Mouse (Mus musculus) ES-E14 (cell line): ENCODE measurements around the gene Gle1. TPM values are rescaled to one million over a fixed set of nuclear protein-coding genes. Genes with fewer than 3 reads are reported as not detected.

Experiments
- DNase-seq: peaks from one replicate; pipeline ENCODE4 v3.0.0-alpha.2; 2013; ENCODE audit warnings: low read depth, low spot score
- H3K27ac ChIP-seq: 2 replicates; pipeline ENCODE4 v1.5.1; 2012; ENCODE audit warnings: low read depth, mild to moderate bottlenecking, low read length, moderate library complexity, mixed read lengths; ENCODE audit not compliant: poor library complexity, insufficient read depth, severe bottlenecking
- H3K36me3 ChIP-seq: 2 replicates; pipeline ENCODE4 v1.6.1; 2012; ENCODE audit warnings: mild to moderate bottlenecking, low read length, moderate library complexity, mixed read lengths; ENCODE audit not compliant: control insufficient read depth, poor library complexity, insufficient read depth, severe bottlenecking
- H3K4me1 ChIP-seq, 2 experiments: fragments of 150-350 bp in 1 of 2; sonication (generic) in 1 of 2; 2 replicates each; pipeline ENCODE4 v1.6.1; 2012; ENCODE audit warnings: low read length in 2 of 2, mild to moderate bottlenecking in 1 of 2, mixed read lengths in 1 of 2; ENCODE audit not compliant: control insufficient read depth in 2 of 2, insufficient read depth in 2 of 2, poor library complexity in 1 of 2
- H3K4me3 ChIP-seq, 2 experiments: fragments of 150-350 bp in 1 of 2; sonication (generic) in 1 of 2; 2 replicates each; pipeline ENCODE4 v1.5.1; 2012; ENCODE audit warnings: low read length in 2 of 2, low read depth in 1 of 2, mild to moderate bottlenecking in 1 of 2, mixed read lengths in 1 of 2; ENCODE audit not compliant: insufficient read depth in 1 of 2, poor library complexity in 1 of 2, severe bottlenecking in 1 of 2
- H3K9ac ChIP-seq: 2 replicates; pipeline ENCODE4 v1.6.1; 2012; ENCODE audit warnings: low read depth, mild to moderate bottlenecking, low read length, mixed read lengths; ENCODE audit not compliant: poor library complexity, insufficient read depth, severe bottlenecking
- H3K9me3 ChIP-seq: fragments of 150-350 bp; sonication (generic); 2 replicates; pipeline ENCODE4 v1.6.1; 2012; ENCODE audit warnings: low read depth, mild to moderate bottlenecking, low read length; ENCODE audit not compliant: control insufficient read depth, insufficient read depth
- CHD2 ChIP-seq: IDR thresholded peaks from 2 replicates; pipeline ENCODE4 v1.6.1; 2014; ENCODE audit warnings: mild to moderate bottlenecking, low read depth, low read length, inconsistent platforms
- HCFC1 ChIP-seq: IDR thresholded peaks from 2 replicates; pipeline ENCODE4 v1.6.1; 2012; ENCODE audit warnings: low read length, inconsistent platforms, borderline replicate concordance; ENCODE audit not compliant: insufficient read depth
- MAFK ChIP-seq: IDR thresholded peaks from 2 replicates; pipeline ENCODE4 v1.6.1; 2014; ENCODE audit warnings: mild to moderate bottlenecking, low read depth, low read length, inconsistent platforms; ENCODE audit not compliant: insufficient read depth
- ZC3H11A ChIP-seq: IDR thresholded peaks from 2 replicates; pipeline ENCODE4 v1.6.1; 2012; ENCODE audit warnings: low read depth, mild to moderate bottlenecking, inconsistent platforms, low read length, borderline replicate concordance
- ZNF384 ChIP-seq: IDR thresholded peaks from 2 replicates; pipeline ENCODE4 v1.6.1; 2012; ENCODE audit warnings: low read depth, low read length, inconsistent platforms
- in situ Hi-C, 2 experiments: fragments of 600-800 bp; cut with MboI; formaldehyde crosslinking; loops; one replicate each; pipeline ENCODE4 v1.15.1; 2025; ENCODE audit warnings: low sequenced_read_pairs in 2 of 2, inconsistent platforms in 1 of 2; ENCODE audit not compliant: unreplicated experiment in 2 of 2
- total RNA-seq: library from RNA; depleted of rRNA; stranded (reverse); fragments of 300-350 nt; gene quantifications from 2 replicates; pipeline ENCODE4 v1.2.3, GENCODE M21; 2012

Gle1 gene
- total RNA-seq, 1 experiment = 64.8 TPM

DNA sequence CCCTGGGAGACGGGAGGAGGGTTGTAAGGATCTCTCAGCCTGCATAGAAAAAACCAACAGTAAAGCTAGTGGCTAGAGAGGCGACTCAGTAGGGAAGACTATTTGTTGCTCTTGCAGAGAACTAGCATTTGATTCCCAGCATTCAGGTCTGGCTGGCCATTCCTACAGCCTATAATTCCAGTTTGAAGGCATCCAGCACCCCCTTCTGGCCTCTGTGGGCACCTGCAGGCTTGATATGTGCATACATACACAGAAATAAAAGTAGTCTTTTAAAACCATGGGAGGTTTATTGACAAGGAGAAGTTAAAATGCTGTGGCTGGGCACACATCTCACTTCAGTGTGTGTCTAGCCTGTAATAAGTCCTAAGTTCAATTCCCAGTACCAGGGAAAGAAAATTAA, 25.2 kb upstream of the Gle1 start:
- Histone ChIP-seq H3K9ac (no peak overlapping the region), H3K4me3 (no peak overlapping the region), H3K27ac (no peak overlapping the region), H3K36me3 (peaks cover 56% of the 10 kb centered on the region), H3K4me1 (no peaks in the 10 kb centered on the region), H3K9me3 (no peaks in the 10 kb centered on the region)
- TF ChIP-seq CHD2 = no peak
- TF ChIP-seq HCFC1 = no peak
- no peak for TF ChIP-seq MAFK
- TF ChIP-seq ZC3H11A = no peak
- TF ChIP-seq ZNF384 = no peak
- DNase-seq = peak; percentile 41
- in situ Hi-C loops = loop anchor here (25.0 kb wide), 3 partner anchors 102 to 748 kb away; no protein-coding TSS in a partner anchor

DNA sequence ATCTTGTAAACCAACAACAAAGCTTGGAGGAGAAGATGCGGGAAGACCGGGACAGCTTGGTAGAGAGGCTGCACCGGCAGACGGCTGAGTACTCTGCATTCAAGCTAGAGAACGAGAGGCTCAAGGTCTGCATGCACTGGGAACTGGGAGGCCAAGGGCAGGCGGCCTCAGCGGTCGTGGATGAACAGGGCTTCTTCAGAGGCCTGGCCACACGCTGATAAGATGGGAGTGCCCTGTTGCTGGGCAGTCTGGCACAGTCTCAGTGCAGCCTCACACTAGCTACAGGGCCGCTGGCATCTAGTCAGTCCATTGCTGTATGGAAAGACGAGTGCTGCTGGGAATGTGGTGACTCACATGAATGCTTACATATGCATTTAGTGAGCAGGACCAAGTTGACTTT, 17.6 kb upstream of the Gle1 start:
- peaks cover 69% of the 10 kb centered on the region for H3K36me3 ChIP-seq
- DNase-seq = no peak

DNA sequence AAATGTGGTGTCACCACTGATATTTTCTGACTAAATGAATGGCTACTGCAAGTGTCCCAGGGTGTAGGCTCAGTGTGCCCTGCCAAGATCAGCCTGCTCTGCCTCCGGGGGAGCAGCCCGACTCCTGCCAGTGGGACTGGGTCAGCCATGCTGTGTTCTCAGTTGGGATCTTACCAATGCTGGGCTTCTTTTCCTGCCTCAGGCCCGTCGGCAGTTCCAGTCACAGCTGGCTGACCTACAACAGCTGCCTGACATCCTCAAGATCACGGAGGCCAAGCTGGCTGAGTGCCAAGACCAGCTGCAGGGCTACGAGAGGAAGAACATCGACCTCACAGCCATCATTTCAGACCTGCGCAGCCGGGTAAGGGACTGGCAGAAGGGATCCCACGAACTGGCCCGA, 13.2 kb upstream of the Gle1 start:
- Histone ChIP-seq H3K27ac (no peak overlapping the region), H3K9ac (no peak overlapping the region), H3K4me1 (no peaks in the 10 kb centered on the region), H3K9me3 (no peaks in the 10 kb centered on the region; the same call in 1 of the 2 replicates), H3K4me3 (no peak overlapping the region), H3K36me3 (peaks cover 70% of the 10 kb centered on the region)
- in situ Hi-C loops = loop anchor here (25.0 kb wide), 3 partner anchors 90 to 760 kb away; no protein-coding TSS in a partner anchor
- TF ChIP-seq MAFK = no peak
- no peak for TF ChIP-seq ZC3H11A
- no peak for TF ChIP-seq CHD2
- no peak for TF ChIP-seq ZNF384
- no peak for TF ChIP-seq HCFC1
- no peak for DNase-seq

More for the DNA sequence above, 17.6 kb upstream of the Gle1 start:
- TF ChIP-seq MAFK (no peak), ZC3H11A (no peak), ZNF384 (no peak), CHD2 (no peak), HCFC1 (no peak)
- H3K27ac ChIP-seq = no peak overlapping the region
- H3K4me3 ChIP-seq = no peak overlapping the region
- in situ Hi-C loops = loop anchor here (25.0 kb wide), 3 partner anchors 95 to 755 kb away; no protein-coding TSS in a partner anchor
- H3K4me1 ChIP-seq = no peaks in the 10 kb centered on the region
- no peaks in the 10 kb centered on the region; the same call in 1 of the 2 replicates for H3K9me3 ChIP-seq
- H3K9ac ChIP-seq = no peak overlapping the region

DNA sequence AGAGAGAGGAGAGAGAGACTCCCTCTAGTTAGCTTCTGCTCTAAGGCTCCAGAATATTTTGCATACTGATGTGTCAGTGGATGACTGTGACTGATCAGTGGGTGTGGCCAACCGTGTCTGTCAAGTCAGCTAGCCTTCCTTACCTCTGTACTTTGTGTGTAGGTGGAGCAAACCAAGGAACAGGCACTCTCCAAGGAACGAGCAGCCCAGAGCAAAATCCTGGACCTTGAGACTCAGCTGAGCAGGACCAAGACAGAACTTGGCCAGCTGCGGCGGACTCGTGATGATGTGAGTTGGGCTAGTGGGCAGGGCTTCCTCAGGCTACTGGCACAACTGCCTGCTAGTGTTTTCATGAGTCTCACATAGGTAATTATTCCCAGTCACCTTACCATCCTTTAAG, 8.7 kb upstream of the Gle1 start:
- H3K36me3 ChIP-seq = peaks cover 66% of the 10 kb centered on the region
- H3K4me1 ChIP-seq = no peaks in the 10 kb centered on the region
- TF ChIP-seq ZC3H11A (no peak), ZNF384 (no peak), MAFK (no peak), CHD2 (no peak), HCFC1 (no peak)
- H3K9ac ChIP-seq = no peak overlapping the region
- H3K27ac ChIP-seq = no peak overlapping the region
- in situ Hi-C loops = no loop called here
- H3K9me3 ChIP-seq = no peaks in the 10 kb centered on the region
- H3K4me3 ChIP-seq = no peak overlapping the region
- DNase-seq = no peak

DNA sequence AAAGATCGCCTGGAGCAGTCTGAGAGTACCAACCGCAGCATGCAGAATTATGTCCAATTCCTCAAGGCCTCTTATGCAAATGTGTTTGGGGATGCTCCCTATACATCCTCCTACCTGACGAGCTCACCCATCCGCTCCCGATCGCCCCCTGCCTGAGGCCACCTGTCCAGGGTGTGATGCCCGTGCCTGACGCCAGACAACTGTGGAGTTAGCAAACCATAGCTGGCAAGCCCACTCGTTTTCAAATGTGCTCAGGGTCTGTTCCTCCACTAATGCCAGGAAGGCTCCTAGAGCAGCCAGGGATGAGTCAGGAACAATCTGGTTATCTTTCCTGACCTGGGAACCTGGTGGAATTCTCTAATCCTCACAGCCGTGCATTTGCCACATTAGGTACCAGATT, 4.7 kb upstream of the Gle1 start:
- TF ChIP-seq HCFC1 (no peak), MAFK (no peak), ZNF384 (no peak), ZC3H11A (no peak), CHD2 (no peak)
- no peak overlapping the region for H3K4me3 ChIP-seq
- in situ Hi-C loops = no loop called here
- DNase-seq = no peak
- no peaks in the 10 kb centered on the region for H3K9me3 ChIP-seq
- no peak overlapping the region for H3K27ac ChIP-seq
- H3K9ac ChIP-seq = no peak overlapping the region
- peaks cover 35% of the 10 kb centered on the region for H3K36me3 ChIP-seq
- no peaks in the 10 kb centered on the region for H3K4me1 ChIP-seq
